Mouse (Mus musculus) erythroblast, embryonic 14.5 days (primary cell): ENCODE measurements around the gene Rrp9.

Experiments
- GATA1 ChIP-seq: IDR thresholded peaks from 2 replicates; pipeline ENCODE4 v1.6.1; 2012; ENCODE audit warnings: low read length, inconsistent platforms, mixed read lengths
- TAL1 ChIP-seq: IDR thresholded peaks from 3 replicates; pipeline ENCODE4 v1.6.1; 2012; ENCODE audit warnings: low read length, inconsistent platforms, mixed read lengths

- TF ChIP-seq TAL1 = no peak
- no peak for TF ChIP-seq GATA1
These were observed 59.2 kb downstream of the Rrp9 start for GRCm38 (mm10) chr9:106534975-106535374.
